Mouse (Mus musculus): Measurements from ENCODE around the gene Fastk. TPM values are rescaled to one million over a fixed set of nuclear protein-coding genes. Genes with fewer than 3 reads are reported as not detected.

Fastk gene
- polyA plus RNA-seq, 1 experiment from 2014 or later, result 91.5 TPM

DNA sequence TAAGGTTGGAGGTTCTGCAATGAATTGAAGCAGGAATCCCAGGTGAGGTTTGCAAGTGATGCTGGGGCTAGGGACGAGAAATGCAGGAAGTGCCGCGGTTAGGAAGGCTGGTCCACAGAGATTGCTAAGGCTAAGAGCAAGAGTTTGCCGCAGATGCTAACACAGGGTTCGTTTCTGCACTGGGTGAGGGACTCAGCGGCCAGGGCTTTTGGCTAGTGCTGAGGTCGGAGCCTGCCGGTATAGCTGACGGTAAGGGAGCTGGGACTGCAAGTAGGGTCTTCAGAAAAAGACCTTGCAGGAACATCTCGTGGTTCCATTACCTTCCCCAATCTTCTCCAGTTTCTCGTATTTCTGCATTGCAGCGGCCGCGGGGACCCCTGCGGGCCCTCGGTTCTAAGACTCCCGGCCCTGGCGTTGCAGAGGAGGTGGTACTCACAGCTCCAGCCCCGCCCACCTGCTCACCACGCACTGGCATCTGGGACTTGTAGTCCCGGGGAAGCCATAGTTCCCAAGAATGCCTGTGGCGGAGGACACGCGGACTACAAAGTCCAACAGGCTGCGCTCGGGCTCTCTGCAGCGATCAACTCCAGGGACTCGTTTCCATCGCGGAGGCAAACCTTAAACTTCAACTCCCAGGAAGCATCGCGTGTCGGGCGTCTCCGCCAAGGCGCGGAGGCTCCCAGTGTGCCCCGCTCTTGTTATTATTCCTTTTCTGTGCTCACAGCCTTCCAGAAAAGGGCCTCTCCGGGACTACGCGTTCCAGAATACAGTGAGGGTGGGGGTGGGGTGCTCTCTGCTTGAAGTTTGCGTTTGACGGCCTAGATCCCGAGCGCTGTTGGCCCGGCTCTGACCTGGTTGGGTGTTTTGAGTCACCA lies 21.7 kb downstream of the Fastk start, which contains the start of the genes Cdk5 and Slc4a2:
Cdk5 (minus strand) TSS at position 402 of the 875 bp plus-strand sequence.
Slc4a2 (plus strand) TSS at position 709 of the 875 bp plus-strand sequence.
- ATAC-seq (ENCODE audit: insufficient read depth) (peak; percentile 92), DNase-seq (peak; percentile 100)
- Histone ChIP-seq H3K4me1 (ENCODE audit: insufficient read depth) (peaks cover 22% of the 10 kb centered on the region), H3K4me3 (ENCODE audit: low read depth, low read length) (peak within 1 kb of the TSS; percentile 67), H3K4me2 (peak within 1 kb of the TSS; percentile 84), H3K36me3 (ENCODE audit: insufficient read depth) (peaks cover 17% of the 10 kb centered on the region; the same call in 1 of the 2 replicates), H3K27ac (ENCODE audit: low read depth) (peak within 1 kb of the TSS; percentile 93), H3K9me3 (ENCODE audit: low read depth, low read length) (no peaks in the 10 kb centered on the region), H3K27me3 (ENCODE audit: insufficient read depth, low read length) (no peaks in the 10 kb centered on the region), H3K9ac (peak within 1 kb of the TSS; percentile 66)
- no peak for TF ChIP-seq CTCF (IDR thresholded peaks at IDR 0.05; ENCODE audit: low read depth)
- under 1% methylated on average over 46 of the region's 46 CpGs for WGBS

- Histone ChIP-seq H3K4me1 (ENCODE audit: insufficient read depth) (no peaks in the 10 kb centered on the region), H3K27me3 (ENCODE audit: insufficient read depth, low read length) (no peaks in the 10 kb centered on the region), H3K4me3 (ENCODE audit: low read depth, low read length) (no peak overlapping the region), H3K9ac (no peak overlapping the region), H3K9me3 (ENCODE audit: low read depth, low read length) (no peaks in the 10 kb centered on the region), H3K36me3 (ENCODE audit: insufficient read depth) (peaks cover 17% of the 10 kb centered on the region; the same call in 1 of the 2 replicates), H3K27ac (ENCODE audit: low read depth) (no peak overlapping the region), H3K4me2 (no peak overlapping the region)
- ATAC-seq (ENCODE audit: insufficient read depth), result no peak
- DNase-seq, result no peak
- 83% methylated on average over 9 of the region's 9 CpGs for WGBS
- no peak for TF ChIP-seq CTCF (IDR thresholded peaks at IDR 0.05; ENCODE audit: low read depth)
These were observed 24.7 kb downstream of the Fastk start for GRCm38 (mm10) chr5:24420381-24420780.

DNA sequence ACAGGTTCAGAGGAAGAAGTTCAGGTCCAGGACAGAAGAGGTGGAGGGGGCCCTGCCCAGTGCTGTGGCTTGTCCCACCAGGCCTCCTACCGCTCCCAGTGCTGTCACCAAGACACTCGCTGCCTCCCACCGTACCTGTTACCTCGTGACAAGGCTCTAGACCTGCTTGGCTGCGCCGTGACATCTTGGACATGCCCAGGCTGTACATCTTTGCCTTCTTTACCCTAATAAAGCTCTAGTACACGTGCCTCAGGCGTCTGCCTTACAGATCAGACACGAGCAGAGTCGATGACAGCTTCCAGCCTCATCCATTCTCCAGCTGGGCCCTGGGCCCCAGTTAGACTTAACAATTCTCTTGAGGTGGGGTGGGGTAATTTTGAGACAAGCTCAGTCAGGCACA lies 27.5 kb downstream of the Fastk start:
- H3K27me3 ChIP-seq (ENCODE audit: insufficient read depth, low read length), result 0 out of 2 replicates have a peak, but pooled peaks cover 5% of the 10 kb centered on the region
- peaks cover 17% of the 10 kb centered on the region; the same call in 1 of the 2 replicates for H3K36me3 ChIP-seq (ENCODE audit: insufficient read depth)
- H3K4me1 ChIP-seq (ENCODE audit: insufficient read depth), result no peaks in the 10 kb centered on the region
- H3K9ac ChIP-seq, result no peak overlapping the region
- no peak overlapping the region for H3K27ac ChIP-seq (ENCODE audit: low read depth)
- TF ChIP-seq CTCF (IDR thresholded peaks at IDR 0.05; ENCODE audit: low read depth), result no peak
- H3K4me3 ChIP-seq (ENCODE audit: low read depth, low read length), result no peak overlapping the region
- H3K9me3 ChIP-seq (ENCODE audit: low read depth, low read length), result no peaks in the 10 kb centered on the region
- DNase-seq, result no peak
- no peak for ATAC-seq (ENCODE audit: insufficient read depth)
- 87% methylated on average over 10 of the region's 10 CpGs for WGBS
- no peak overlapping the region for H3K4me2 ChIP-seq

DNA sequence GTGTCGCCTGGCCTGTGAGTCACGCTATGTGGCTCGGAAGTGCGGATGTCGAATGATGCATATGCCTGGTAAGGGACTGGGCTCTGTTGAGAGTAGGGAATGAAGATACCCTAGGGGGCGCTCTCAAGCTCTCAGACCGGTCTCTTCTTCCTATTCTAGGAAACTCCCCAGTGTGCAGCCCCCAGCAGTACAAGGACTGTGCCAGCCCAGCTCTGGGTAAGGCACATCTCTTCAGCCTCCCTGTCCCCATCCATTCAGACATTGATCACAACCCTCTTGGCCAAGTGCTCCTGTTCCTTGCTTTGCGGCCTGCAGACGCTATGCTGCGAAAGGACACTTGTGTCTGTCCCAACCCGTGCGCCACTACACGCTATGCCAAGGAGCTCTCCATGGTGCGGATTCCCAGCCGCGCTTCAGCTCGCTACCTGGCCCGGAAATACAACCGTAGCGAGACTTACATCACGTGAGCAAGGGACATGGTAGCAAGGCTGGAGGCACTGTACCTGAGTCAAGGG lies 28.8 kb downstream of the Fastk start:
- Histone ChIP-seq H3K36me3 (ENCODE audit: insufficient read depth) (peaks cover 13% of the 10 kb centered on the region; the same call in 1 of the 2 replicates), H3K9ac (no peak overlapping the region), H3K27ac (ENCODE audit: low read depth) (no peak overlapping the region), H3K4me3 (ENCODE audit: low read depth, low read length) (no peak overlapping the region), H3K4me2 (0 out of 2 replicates have a peak overlapping the region, but pooled peaks have one; percentile 27), H3K4me1 (ENCODE audit: insufficient read depth) (no peaks in the 10 kb centered on the region), H3K27me3 (ENCODE audit: insufficient read depth, low read length) (0 out of 2 replicates have a peak, but pooled peaks cover 5% of the 10 kb centered on the region), H3K9me3 (ENCODE audit: low read depth, low read length) (no peaks in the 10 kb centered on the region)
- TF ChIP-seq CTCF (IDR thresholded peaks at IDR 0.05; ENCODE audit: low read depth), result peak; percentile 67
- ATAC-seq (ENCODE audit: insufficient read depth), result peak; percentile 69
- DNase-seq, result peak; percentile 86
- WGBS, result 3% methylated on average over 21 of the region's 21 CpGs

DNA sequence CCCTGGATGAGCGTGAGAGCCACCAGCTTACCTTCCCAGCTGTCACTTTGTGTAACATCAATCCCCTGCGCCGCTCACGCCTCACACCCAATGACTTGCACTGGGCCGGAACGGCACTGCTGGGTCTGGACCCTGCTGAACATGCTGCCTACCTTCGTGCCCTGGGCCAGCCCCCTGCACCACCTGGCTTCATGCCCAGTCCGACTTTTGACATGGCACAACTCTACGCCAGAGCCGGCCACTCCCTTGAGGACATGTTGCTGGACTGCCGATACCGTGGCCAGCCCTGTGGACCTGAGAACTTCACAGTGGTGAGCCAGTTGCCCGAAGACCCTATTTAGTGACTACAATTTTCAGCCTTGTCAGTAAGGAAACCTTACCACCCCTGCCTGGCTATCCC lies 31.1 kb downstream of the Fastk start:
- 0 out of 2 replicates have a peak, but pooled peaks cover 5% of the 10 kb centered on the region for H3K36me3 ChIP-seq (ENCODE audit: insufficient read depth)
- no peak overlapping the region for H3K27ac ChIP-seq (ENCODE audit: low read depth)
- DNase-seq, result no peak
- no peaks in the 10 kb centered on the region for H3K9me3 ChIP-seq (ENCODE audit: low read depth, low read length)
- no peak for TF ChIP-seq CTCF (IDR thresholded peaks at IDR 0.05; ENCODE audit: low read depth)
- no peak overlapping the region for H3K4me3 ChIP-seq (ENCODE audit: low read depth, low read length)
- no peaks in the 10 kb centered on the region for H3K4me1 ChIP-seq (ENCODE audit: insufficient read depth)
- no peak for ATAC-seq (ENCODE audit: insufficient read depth)
- 73% methylated on average over 13 of the region's 13 CpGs for WGBS
- H3K9ac ChIP-seq, result no peak overlapping the region
- 0 out of 2 replicates have a peak, but pooled peaks cover 5% of the 10 kb centered on the region for H3K27me3 ChIP-seq (ENCODE audit: insufficient read depth, low read length)
- no peak overlapping the region for H3K4me2 ChIP-seq

DNA sequence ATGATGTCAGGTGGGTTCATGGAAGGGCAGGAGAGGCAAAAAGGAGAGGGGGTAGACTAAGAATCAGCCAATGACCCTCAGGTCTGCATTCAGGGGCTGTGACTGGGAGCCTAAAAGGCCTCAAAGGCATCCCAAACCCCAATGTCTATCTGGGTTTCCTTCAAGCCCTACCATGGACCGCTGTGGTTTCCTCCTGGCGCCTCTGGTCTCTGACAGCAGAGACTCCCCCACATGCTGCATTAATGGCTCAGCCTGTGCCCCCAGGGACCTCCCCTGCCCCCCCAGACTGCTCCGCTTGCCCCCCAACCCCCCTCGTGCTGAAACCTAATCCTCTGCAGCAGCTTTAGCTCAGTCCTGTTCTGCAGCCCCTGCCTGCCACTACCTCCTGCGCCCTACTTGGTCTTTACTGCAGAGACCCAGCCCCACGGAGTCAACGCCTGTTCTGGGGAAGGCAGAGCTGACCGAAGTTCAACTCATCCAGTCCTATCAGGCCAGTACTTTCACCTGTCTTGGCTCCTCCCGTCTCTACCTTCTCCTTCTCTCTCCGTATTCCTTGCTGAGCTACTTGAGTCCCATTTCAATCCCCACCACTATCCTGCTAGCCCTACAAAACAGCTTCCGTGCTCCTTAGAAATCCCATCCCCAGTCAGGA lies 31.9 kb downstream of the Fastk start, which contains the start of gene Asic3:
Asic3 (plus strand) TSS at position 351 of the 652 bp plus-strand sequence.
- WGBS, result 38% methylated on average over 11 of the region's 11 CpGs

More for the DNA sequence above, 31.9 kb downstream of the Fastk start, which contains the start of gene Asic3:
- no peak for TF ChIP-seq CTCF (IDR thresholded peaks at IDR 0.05; ENCODE audit: low read depth)
- no peak within 1 kb of the TSS for H3K4me2 ChIP-seq
- DNase-seq (no peak), ATAC-seq (ENCODE audit: insufficient read depth) (no peak)
- no peak within 1 kb of the TSS for H3K9ac ChIP-seq
- no peak within 1 kb of the TSS for H3K27ac ChIP-seq (ENCODE audit: low read depth)
- no peaks in the 10 kb centered on the region for H3K4me1 ChIP-seq (ENCODE audit: insufficient read depth)
- peaks cover 9% of the 10 kb centered on the region; the same call in 1 of the 2 replicates for H3K36me3 ChIP-seq (ENCODE audit: insufficient read depth)
- H3K4me3 ChIP-seq (ENCODE audit: low read depth, low read length), result no peak within 1 kb of the TSS
- H3K9me3 ChIP-seq (ENCODE audit: low read depth, low read length), result no peaks in the 10 kb centered on the region
- 0 out of 2 replicates have a peak, but pooled peaks cover 5% of the 10 kb centered on the region for H3K27me3 ChIP-seq (ENCODE audit: insufficient read depth, low read length)

All from lung, embryonic 14.5 days (tissue).